Mouse (Mus musculus): ENCODE results near the gene Pdcd1lg2. TPM values are rescaled to one million over a fixed set of nuclear protein-coding genes. Genes with fewer than 3 reads are reported as not detected.
A peak's percentile ranks its signal among the peaks of the same experiment; 100 is the strongest.

Gene Pdcd1lg2
- total RNA-seq, 1 experiment, result not detected

- no peak for TF ChIP-seq MAFK (IDR thresholded peaks at IDR 0.05; ENCODE audit: insufficient read depth, low read depth, low read length)
- no peak overlapping the region for H3K9ac ChIP-seq (ENCODE audit: insufficient read depth, low read depth, low read length, poor library complexity, severe bottlenecking)
- no peak overlapping the region for H3K4me3 ChIP-seq (ENCODE audit: insufficient read depth in 1 of 2, low read depth in 1 of 2, low read length in 2 of 2, poor library complexity in 1 of 2, severe bottlenecking in 1 of 2)
- no peak for DNase-seq (ENCODE audit: low read depth, low spot score)
- no peak overlapping the region for H3K27ac ChIP-seq (ENCODE audit: insufficient read depth, low read depth, low read length, poor library complexity, severe bottlenecking)
- H3K9me3 ChIP-seq (ENCODE audit: control insufficient read depth, insufficient read depth, low read depth, low read length), result no peaks in the 10 kb centered on the region
- in situ Hi-C loops (cut with MboI; ENCODE audit: low sequenced_read_pairs in 2 of 2, unreplicated experiment in 2 of 2), result no loop called here
- H3K4me1 ChIP-seq (ENCODE audit: control insufficient read depth in 2 of 2, insufficient read depth in 2 of 2, low read length in 2 of 2, poor library complexity in 1 of 2), result no peaks in the 10 kb centered on the region
- no peaks in the 10 kb centered on the region for H3K36me3 ChIP-seq (ENCODE audit: control insufficient read depth, insufficient read depth, low read length, poor library complexity, severe bottlenecking)
These were observed 8.8 kb downstream of the Pdcd1lg2 start for GRCm38 (mm10) chr19:29419506-29419905.

- no peaks in the 10 kb centered on the region for H3K36me3 ChIP-seq (ENCODE audit: control insufficient read depth, insufficient read depth, low read length, poor library complexity, severe bottlenecking)
- H3K27ac ChIP-seq (ENCODE audit: insufficient read depth, low read depth, low read length, poor library complexity, severe bottlenecking), result no peak overlapping the region
- no peaks in the 10 kb centered on the region for H3K4me1 ChIP-seq (ENCODE audit: control insufficient read depth in 2 of 2, insufficient read depth in 2 of 2, low read length in 2 of 2, poor library complexity in 1 of 2)
- TF ChIP-seq CHD2 (IDR thresholded peaks at IDR 0.05; ENCODE audit: low read depth, low read length), result no peak
- no peak for TF ChIP-seq HCFC1 (IDR thresholded peaks at IDR 0.05; ENCODE audit: borderline replicate concordance, insufficient read depth, low read length)
- H3K9me3 ChIP-seq (ENCODE audit: control insufficient read depth, insufficient read depth, low read depth, low read length), result no peaks in the 10 kb centered on the region
- H3K9ac ChIP-seq (ENCODE audit: insufficient read depth, low read depth, low read length, poor library complexity, severe bottlenecking), result no peak overlapping the region
- no peak overlapping the region for H3K4me3 ChIP-seq (ENCODE audit: insufficient read depth in 1 of 2, low read depth in 1 of 2, low read length in 2 of 2, poor library complexity in 1 of 2, severe bottlenecking in 1 of 2)
- in situ Hi-C loops (cut with MboI; ENCODE audit: low sequenced_read_pairs in 2 of 2, unreplicated experiment in 2 of 2), result no loop called here
- DNase-seq (ENCODE audit: low read depth, low spot score), result no peak
These were observed 9.2 kb downstream of the Pdcd1lg2 start for GRCm38 (mm10) chr19:29419946-29420345.

GRCm38 (mm10) chr19:29420397-29420796, 9.7 kb downstream of the Pdcd1lg2 start:
- TF ChIP-seq CHD2 (IDR thresholded peaks at IDR 0.05; ENCODE audit: low read depth, low read length) (no peak), ZNF384 (IDR thresholded peaks at IDR 0.05; ENCODE audit: low read depth, low read length) (no peak), HCFC1 (IDR thresholded peaks at IDR 0.05; ENCODE audit: borderline replicate concordance, insufficient read depth, low read length) (no peak), MAFK (IDR thresholded peaks at IDR 0.05; ENCODE audit: insufficient read depth, low read depth, low read length) (no peak), ZC3H11A (IDR thresholded peaks at IDR 0.05; ENCODE audit: borderline replicate concordance, low read depth, low read length) (no peak)
- DNase-seq (ENCODE audit: low read depth, low spot score), result no peak
- H3K9ac ChIP-seq (ENCODE audit: insufficient read depth, low read depth, low read length, poor library complexity, severe bottlenecking), result no peak overlapping the region
- in situ Hi-C loops (cut with MboI; ENCODE audit: low sequenced_read_pairs in 2 of 2, unreplicated experiment in 2 of 2), result no loop called here
- H3K27ac ChIP-seq (ENCODE audit: insufficient read depth, low read depth, low read length, poor library complexity, severe bottlenecking), result no peak overlapping the region
- H3K9me3 ChIP-seq (ENCODE audit: control insufficient read depth, insufficient read depth, low read depth, low read length), result no peaks in the 10 kb centered on the region
- no peaks in the 10 kb centered on the region for H3K36me3 ChIP-seq (ENCODE audit: control insufficient read depth, insufficient read depth, low read length, poor library complexity, severe bottlenecking)
- H3K4me3 ChIP-seq (ENCODE audit: insufficient read depth in 1 of 2, low read depth in 1 of 2, low read length in 2 of 2, poor library complexity in 1 of 2, severe bottlenecking in 1 of 2), result no peak overlapping the region
- H3K4me1 ChIP-seq (ENCODE audit: control insufficient read depth in 2 of 2, insufficient read depth in 2 of 2, low read length in 2 of 2, poor library complexity in 1 of 2), result no peaks in the 10 kb centered on the region

DNA sequence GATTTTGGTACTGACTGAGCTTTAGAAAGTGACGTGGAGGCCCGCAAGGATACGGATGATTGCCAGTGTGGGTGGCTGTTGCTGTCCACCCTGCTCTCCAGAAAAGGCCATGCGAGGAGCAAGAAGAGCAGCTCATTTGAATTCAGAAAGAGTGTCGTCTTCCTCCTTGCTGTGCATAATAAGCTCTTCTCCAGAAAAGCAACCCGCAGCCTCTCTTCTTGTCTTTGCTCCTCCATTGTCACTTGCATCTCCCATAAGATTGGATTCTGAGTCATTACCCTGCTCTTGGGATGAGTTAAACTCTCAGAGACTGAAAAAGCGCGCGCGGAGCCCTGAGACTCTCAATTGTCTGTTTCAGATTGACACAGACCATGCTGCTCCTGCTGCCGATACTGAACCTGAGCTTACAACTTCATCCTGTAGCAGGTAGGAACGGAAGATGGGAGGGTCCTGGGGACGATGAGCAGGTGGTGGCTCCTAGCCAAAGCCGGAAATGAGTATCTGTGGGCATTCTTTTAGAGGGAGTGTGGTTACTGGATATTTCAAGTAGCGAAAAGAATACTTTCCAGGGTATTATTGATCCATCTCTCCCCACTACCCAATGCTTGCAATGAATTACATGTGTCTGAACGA, 11.4 kb downstream of the Pdcd1lg2 start:
- no peak overlapping the region for H3K4me3 ChIP-seq (ENCODE audit: insufficient read depth in 1 of 2, low read depth in 1 of 2, low read length in 2 of 2, poor library complexity in 1 of 2, severe bottlenecking in 1 of 2)
- no peak for TF ChIP-seq CHD2 (IDR thresholded peaks at IDR 0.05; ENCODE audit: low read depth, low read length)
- TF ChIP-seq ZC3H11A (IDR thresholded peaks at IDR 0.05; ENCODE audit: borderline replicate concordance, low read depth, low read length), result no peak
- no peak for TF ChIP-seq HCFC1 (IDR thresholded peaks at IDR 0.05; ENCODE audit: borderline replicate concordance, insufficient read depth, low read length)
- no peak for TF ChIP-seq MAFK (IDR thresholded peaks at IDR 0.05; ENCODE audit: insufficient read depth, low read depth, low read length)
- no peak for TF ChIP-seq ZNF384 (IDR thresholded peaks at IDR 0.05; ENCODE audit: low read depth, low read length)
- no peaks in the 10 kb centered on the region for H3K36me3 ChIP-seq (ENCODE audit: control insufficient read depth, insufficient read depth, low read length, poor library complexity, severe bottlenecking)
- H3K9ac ChIP-seq (ENCODE audit: insufficient read depth, low read depth, low read length, poor library complexity, severe bottlenecking), result no peak overlapping the region
- no peaks in the 10 kb centered on the region for H3K4me1 ChIP-seq (ENCODE audit: control insufficient read depth in 2 of 2, insufficient read depth in 2 of 2, low read length in 2 of 2, poor library complexity in 1 of 2)
- in situ Hi-C loops (cut with MboI; ENCODE audit: low sequenced_read_pairs in 2 of 2, unreplicated experiment in 2 of 2), result no loop called here
- no peak for DNase-seq (ENCODE audit: low read depth, low spot score)
- H3K27ac ChIP-seq (ENCODE audit: insufficient read depth, low read depth, low read length, poor library complexity, severe bottlenecking), result no peak overlapping the region
- no peaks in the 10 kb centered on the region for H3K9me3 ChIP-seq (ENCODE audit: control insufficient read depth, insufficient read depth, low read depth, low read length)

DNA sequence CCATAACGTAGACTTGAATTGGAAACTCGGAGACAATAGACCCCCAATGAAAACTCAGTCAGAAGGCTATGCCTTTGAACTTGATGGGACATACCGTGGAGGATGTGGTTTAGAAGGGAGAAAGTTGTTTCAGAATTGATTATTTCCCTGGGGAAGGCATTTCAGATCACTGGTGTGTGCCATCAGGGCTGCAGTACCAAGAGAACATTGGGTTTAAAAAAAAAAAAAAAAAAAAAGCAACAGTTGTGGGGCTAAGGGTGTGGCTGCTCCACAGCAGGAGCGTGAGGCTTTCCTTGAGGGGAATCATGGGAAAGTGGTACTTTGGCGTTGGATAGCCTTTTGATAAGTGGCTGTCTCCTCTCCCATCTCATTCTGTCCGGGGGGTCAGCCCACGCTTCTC, 12.1 kb downstream of the Pdcd1lg2 start:
- in situ Hi-C loops (cut with MboI; ENCODE audit: low sequenced_read_pairs in 2 of 2, unreplicated experiment in 2 of 2), result no loop called here
- peak; percentile 58; the same call in 1 of the 2 replicates for TF ChIP-seq ZNF384 (IDR thresholded peaks at IDR 0.05; ENCODE audit: low read depth, low read length)
- no peak for TF ChIP-seq CHD2 (IDR thresholded peaks at IDR 0.05; ENCODE audit: low read depth, low read length)

More for the DNA sequence above, 12.1 kb downstream of the Pdcd1lg2 start:
- H3K36me3 ChIP-seq (ENCODE audit: control insufficient read depth, insufficient read depth, low read length, poor library complexity, severe bottlenecking), result no peaks in the 10 kb centered on the region
- no peak overlapping the region for H3K27ac ChIP-seq (ENCODE audit: insufficient read depth, low read depth, low read length, poor library complexity, severe bottlenecking)
- no peaks in the 10 kb centered on the region for H3K4me1 ChIP-seq (ENCODE audit: control insufficient read depth in 2 of 2, insufficient read depth in 2 of 2, low read length in 2 of 2, poor library complexity in 1 of 2)
- no peak overlapping the region for H3K9ac ChIP-seq (ENCODE audit: insufficient read depth, low read depth, low read length, poor library complexity, severe bottlenecking)
- DNase-seq (ENCODE audit: low read depth, low spot score), result peak; percentile 1
- H3K4me3 ChIP-seq (ENCODE audit: insufficient read depth in 1 of 2, low read depth in 1 of 2, low read length in 2 of 2, poor library complexity in 1 of 2, severe bottlenecking in 1 of 2), result no peak overlapping the region
- no peaks in the 10 kb centered on the region for H3K9me3 ChIP-seq (ENCODE audit: control insufficient read depth, insufficient read depth, low read depth, low read length)

All from ES-E14 (cell line).